Mouse (Mus musculus): ENCODE measurements around the gene Sdk1.

Sdk1 gene

GRCm38 (mm10) chr5:141781142-141781541, 539.9 kb downstream of the Sdk1 start:
- no peak for DNase-seq

- DNase-seq, result no peak
Measured at GRCm38 (mm10) chr5:141782330-141782729, 541.0 kb downstream of the Sdk1 start.

GRCm38 (mm10) chr5:141783516-141783915, 542.2 kb downstream of the Sdk1 start:
- no peak for DNase-seq

GRCm38 (mm10) chr5:141793926-141794325, 552.6 kb downstream of the Sdk1 start:
- no peak for DNase-seq

- no peak for DNase-seq
Measured at GRCm38 (mm10) chr5:141823823-141824330, 582.6 kb downstream of the Sdk1 start.

- no peak for DNase-seq
Measured at GRCm38 (mm10) chr5:141824739-141825379, 583.6 kb downstream of the Sdk1 start.

GRCm38 (mm10) chr5:141835566-141835965, 594.3 kb downstream of the Sdk1 start:
- DNase-seq, result peak; percentile 42 to 43

GRCm38 (mm10) chr5:141836892-141837455, 595.7 kb downstream of the Sdk1 start:
- peak; percentile 82 for DNase-seq

GRCm38 (mm10) chr5:141844701-141845100, 603.4 kb downstream of the Sdk1 start:
- no peak for DNase-seq

GRCm38 (mm10) chr5:141847686-141848085, 606.4 kb downstream of the Sdk1 start:
- DNase-seq, result no peak

GRCm38 (mm10) chr5:141852175-141852574, 610.9 kb downstream of the Sdk1 start:
- DNase-seq, result no peak

- no peak for DNase-seq
Measured at GRCm38 (mm10) chr5:141856447-141856846, 615.2 kb downstream of the Sdk1 start.

- no peak for DNase-seq
Measured at GRCm38 (mm10) chr5:141857781-141858180, 616.5 kb downstream of the Sdk1 start.

- no peak for DNase-seq
Measured at GRCm38 (mm10) chr5:141858406-141859160, 617.3 kb downstream of the Sdk1 start.

GRCm38 (mm10) chr5:141866042-141866441, 624.8 kb downstream of the Sdk1 start:
- no peak for DNase-seq

- no peak for DNase-seq
Measured at GRCm38 (mm10) chr5:141873751-141874150, 632.5 kb downstream of the Sdk1 start.

GRCm38 (mm10) chr5:141880661-141881060, 639.4 kb downstream of the Sdk1 start:
- DNase-seq, result no peak

- no peak for DNase-seq
Measured at GRCm38 (mm10) chr5:141884111-141884647, 642.9 kb downstream of the Sdk1 start.

- DNase-seq, result no peak
Measured at GRCm38 (mm10) chr5:141886006-141886405, 644.7 kb downstream of the Sdk1 start.

GRCm38 (mm10) chr5:141889766-141890165, 648.5 kb downstream of the Sdk1 start:
- DNase-seq, result no peak

GRCm38 (mm10) chr5:141896402-141896801, 655.1 kb downstream of the Sdk1 start:
- no peak for DNase-seq

GRCm38 (mm10) chr5:141897481-141897880, 656.2 kb downstream of the Sdk1 start:
- no peak for DNase-seq

- DNase-seq, result no peak
Measured at GRCm38 (mm10) chr5:141899751-141900150, 658.5 kb downstream of the Sdk1 start.

Measured in cerebellum, postnatal 36 days (tissue).